Mouse (Mus musculus) T-cell, adult 2 months (primary cell): ENCODE measurements at regions not wholly inside any gene's neighbourhood (a gene's known extent, or its start where the extent isn't known, plus 50 kb on each side); places are given as distances from the start of the nearest gene placed in this dataset.

ENCODE experiments used
- DNase-seq: peaks from one replicate; pipeline ENCODE4 v3.0.0; 2022; ENCODE audit warnings: low spot score

DNA sequence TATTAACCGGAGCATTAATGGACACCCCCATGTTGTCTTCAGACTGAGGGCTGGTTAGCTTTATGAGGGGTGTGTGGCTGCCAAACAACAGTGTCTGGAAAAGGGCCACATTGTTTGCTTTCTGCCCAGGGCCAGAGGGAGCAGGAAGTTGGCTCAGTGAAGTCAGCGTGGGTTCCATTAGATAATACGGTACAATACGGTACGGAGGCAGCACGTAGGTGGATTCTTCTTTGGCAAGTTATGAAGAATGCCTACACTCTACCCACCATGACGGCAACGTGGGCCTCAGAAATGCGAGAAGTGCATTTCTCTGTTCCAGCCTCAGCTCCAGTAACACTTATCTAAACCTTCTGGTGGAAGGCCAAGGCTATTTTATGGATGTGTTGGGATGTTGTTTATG, 108.2 kb downstream of the Gm10260 start:
- DNase-seq: no peak

DNA sequence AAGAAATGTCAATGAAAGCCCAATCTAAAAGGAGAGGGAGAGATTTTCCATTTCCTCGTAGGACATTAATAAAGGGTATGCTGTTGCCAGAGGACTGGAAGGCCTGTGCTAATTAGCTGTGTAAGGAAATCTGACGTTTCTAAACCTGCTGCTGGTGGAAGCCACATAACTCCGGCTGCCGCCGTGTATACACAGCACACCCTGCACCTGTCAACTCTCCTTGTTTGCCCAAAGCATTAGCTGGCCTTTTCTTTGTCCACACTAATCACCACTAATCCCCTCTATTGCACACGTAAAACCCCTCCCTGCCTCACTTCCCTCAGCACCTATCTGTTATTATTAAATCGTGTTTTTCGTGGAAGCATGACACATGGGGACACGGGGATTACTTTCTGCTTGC, 108.7 kb downstream of the Gm10260 start:
- no peak for DNase-seq

DNA sequence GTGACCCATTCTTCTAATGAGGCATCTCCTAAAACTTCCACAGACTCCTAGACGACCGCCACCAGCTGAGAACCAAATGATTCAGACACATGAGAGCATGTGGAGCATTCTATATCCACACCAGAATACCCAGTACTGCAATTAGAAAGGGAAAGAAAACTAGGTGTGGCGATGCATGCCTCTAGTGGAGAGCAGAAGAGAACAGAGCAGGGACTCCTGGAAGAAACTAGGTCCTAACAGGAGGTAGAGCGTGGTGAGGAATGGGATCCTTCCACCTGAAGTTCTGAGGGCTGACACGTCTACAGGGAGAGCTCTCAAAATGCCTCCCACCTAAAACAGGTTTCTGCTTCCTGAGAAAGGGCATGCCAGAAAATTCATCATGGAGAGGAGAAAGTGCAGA, 109.3 kb downstream of the Gm10260 start:
- DNase-seq: no peak

DNA sequence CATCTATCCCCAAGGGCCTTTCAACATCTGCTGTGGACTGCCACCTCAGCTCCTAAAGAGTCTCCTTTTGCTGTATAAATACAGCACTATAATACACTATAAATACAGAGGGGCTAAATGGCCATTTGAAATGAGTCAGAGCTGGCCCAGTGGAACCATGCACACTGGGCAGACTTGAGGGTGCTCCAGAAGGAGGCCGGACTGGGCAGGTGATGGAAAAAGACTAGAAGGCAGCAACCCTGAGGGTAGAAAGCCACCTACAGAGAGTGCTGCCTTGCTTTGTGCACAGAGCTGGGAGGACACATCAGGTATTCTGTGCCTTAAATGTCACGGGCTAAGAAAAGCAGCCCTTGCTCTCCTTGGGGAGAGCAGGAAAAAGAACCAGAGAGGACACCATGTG, 110.2 kb downstream of the Gm10260 start:
- DNase-seq: no peak

DNA sequence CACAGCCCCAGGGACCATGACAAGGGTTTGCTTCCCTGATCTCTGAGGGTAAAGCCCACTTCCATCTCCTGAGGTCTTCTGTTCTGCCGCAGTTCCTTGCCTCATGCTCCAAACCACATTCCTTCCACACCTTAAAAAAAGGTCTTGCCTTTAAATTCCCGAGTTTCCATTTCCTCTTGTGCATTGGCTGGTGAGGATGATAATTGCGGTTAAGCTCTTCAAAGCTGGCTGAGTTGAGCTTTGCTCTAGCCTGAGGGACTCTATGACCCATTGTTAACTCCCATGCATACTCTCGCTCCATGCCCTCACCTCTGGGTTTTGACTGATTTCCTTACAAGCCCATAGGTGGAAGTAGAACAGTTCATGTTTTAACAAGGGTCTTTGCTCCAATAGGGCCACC, 112.9 kb downstream of the Gm10260 start:
- no peak for DNase-seq

DNA sequence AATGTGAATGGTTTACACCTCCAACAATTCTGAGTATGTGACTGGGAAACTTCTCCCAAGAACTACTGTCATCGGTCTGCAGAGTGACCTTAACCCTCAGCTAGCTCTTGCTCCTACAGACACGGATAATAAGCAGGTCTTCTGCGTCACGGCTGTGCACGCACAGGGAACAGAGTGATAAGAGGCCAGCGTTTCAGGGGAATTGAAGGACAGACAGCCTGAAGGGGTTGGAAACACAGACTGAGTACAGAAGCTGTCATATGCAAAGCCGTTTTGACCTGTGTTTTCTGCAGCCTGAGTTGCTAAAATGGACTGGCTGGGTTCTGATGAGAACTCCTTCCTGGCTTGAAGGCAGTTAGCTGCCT, 114.4 kb downstream of the Gm10260 start:
- DNase-seq: no peak

DNA sequence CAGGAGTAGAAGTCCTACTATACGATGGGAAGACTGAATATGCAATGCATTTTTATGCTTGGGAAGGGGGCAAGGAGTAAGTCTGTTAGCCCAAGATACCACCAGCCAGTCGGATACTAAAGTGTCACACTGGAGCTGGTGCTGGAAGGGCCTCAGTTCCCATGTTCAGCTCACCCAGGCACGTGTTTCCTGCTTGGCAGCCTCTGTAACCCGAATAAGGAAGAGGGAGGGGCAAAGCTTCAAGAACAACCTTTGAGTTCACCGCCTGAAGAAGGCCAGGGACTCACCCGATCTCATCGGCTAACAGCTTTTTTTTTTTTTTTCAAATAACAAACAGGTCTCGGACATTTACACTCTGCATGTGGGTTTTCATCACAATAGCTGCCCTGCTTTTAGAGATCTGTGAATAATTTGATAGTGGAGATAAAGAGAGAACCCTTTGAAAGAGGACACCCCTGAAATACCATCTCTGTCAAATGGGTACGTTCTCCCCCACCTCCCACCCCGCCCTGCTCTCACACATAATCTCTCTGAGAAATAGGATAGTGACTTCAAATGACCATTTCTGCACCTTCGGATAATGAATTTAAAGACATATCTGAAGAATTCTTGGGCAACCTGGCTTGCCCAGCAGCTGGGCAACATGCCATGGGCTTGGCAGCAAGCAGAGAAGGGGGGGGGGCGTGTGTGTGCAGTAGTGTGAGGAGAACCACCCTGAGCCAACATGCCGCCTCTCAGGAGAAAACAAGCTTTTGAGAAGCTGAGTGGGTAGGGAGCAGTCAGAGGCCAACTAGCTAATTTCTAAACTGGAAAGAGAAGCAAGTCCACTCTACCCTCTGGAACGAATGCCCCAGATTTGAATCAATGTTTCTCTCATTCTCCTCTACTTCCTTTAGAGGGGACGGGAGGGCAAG, 115.1 kb downstream of the Gm10260 start:
- peak; percentile 19 for DNase-seq

DNA sequence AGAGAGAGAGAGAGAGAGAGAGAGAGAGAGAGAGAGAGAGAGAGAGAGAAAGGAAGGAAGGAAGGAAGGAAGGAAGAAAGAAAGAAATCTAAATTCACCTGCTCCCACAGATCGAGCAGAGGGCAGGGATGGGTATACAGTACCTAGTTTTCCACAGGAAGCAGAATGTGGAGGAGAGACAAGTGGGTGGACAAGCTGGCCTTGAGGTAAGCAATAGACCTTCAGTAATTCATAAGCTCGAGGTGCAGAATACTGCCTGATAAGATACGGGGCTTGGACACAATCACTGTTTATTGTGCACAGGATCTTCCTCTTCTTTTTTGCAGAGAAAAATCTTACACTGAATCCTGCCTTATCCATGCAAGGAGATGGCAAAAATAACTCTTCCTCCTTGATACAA, 120.2 kb downstream of the Gm10260 start:
- DNase-seq: no peak

DNA sequence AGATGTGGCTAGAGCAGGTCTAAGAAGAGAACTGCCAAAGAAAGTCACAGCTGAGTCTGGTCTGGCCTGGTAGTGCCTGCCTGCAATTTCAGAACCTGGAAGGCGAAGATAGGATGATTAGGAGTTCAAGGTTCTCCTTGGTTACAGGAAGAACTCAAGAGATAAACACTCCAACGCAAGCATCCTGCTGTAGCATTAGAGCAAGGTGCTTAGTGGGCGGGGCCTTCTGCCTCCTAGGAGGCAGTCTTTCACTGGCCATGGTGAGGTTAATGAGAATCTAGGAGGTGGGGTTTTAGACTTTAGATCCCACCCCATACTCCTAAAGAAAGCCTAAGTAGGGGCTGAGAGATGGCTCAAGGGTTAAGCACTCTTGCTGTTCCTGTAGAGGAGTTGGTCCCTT, 120.8 kb downstream of the Gm10260 start:
- DNase-seq: no peak

DNA sequence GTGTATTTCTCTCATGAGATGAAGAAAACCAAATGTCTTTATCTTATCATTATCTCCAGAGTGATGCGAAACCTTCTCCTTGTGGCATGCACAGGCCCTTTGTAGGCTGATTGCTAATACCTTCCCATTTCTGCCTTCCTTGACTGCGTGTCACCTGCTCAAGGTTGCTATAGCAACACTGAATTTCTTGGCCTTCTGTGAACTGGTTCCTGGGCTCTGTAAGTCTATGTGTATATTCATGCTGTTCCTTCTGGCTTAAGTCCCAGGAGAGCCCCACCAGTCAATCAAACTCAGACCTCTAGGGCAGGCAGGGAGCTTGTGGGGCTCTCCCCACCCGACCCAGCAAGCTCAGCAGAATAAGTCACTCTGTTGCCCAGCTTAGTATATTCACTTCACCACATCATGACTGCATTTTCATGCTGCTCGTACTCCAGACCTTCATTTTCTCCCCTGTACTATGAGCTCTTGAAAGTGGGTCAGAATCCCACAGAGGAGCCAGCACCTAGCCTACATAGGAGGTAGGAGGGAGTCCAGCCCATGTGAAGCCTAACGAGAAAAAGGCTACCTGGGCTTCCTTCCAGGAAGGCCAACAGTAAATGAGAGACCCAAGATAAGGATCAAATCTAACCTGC, 121.9 kb downstream of the Gm10260 start:
- DNase-seq: no peak

DNA sequence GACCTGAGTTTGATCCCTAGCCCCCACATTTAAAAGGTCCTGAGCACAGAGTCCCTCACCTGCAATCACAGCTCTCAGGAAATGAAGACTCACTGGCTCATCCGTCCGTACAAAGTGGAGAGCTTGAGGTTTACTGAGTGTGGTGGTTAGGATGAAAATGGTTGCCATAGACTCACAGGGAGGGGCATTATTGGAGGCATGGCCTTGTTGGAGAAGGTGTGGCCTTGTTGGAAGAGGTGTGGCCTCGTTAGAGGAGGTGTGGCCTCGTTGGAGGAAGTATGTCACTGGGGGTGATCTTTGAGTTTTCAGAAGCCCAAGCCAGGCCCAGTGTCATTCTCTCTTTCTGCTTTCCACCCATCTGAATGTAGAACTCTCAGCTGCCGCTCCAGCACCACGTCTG, 122.9 kb downstream of the Gm10260 start:
- no peak for DNase-seq

DNA sequence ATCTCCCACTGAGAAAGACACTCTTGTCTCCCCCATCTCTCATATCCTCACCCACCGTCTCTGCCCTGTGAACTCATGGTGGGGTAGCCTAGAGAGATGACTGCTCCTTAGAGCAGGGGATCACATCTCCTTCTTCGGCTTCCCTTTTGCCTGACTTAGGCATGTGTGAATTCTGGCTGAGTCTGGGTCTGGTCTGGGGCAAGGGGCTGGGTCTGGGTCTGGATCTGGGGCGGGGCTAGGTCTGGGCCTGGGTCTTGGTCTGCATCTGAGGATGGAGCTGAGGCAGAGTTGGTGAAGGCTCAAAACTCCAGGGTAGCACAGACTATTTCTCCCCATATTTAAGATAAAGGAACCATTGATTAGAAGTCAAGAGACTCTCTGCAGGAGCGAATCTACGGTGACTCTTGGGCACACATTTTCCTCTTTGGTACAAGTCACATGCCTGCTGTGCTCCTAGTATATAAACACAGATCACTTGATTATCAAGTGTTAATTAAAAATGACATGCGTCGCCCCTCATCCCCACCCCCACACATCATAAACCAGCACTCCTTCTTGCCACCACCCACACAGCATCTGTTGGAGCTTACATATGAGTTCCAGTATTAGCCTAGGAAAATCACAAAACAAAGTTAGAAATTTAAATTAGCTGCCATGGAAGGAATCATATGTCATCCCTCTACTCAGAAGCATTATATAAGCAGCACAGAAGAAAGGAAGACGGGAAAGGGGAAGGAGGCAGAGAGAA, 126.2 kb downstream of the Gm10260 start:
- no peak for DNase-seq

DNA sequence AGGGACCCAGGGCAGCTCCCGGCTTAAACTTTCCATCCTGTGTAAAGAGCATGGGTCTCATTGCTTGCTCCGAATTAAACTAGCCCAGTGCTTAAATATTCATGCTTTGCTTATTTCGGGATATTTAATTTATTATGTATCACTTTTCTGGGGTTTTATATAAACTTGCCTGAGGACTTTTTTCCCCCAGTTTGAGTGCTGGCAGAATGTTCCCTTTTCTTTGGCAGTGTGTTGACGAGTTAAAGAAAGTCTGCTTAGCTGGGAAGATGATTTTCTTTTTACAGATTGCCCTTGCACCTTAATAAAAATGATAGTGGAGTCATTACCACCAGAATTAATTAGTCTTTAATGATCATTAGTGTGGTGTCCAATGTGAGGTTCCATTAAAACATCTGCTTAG, 126.9 kb downstream of the Gm10260 start:
- DNase-seq: no peak

DNA sequence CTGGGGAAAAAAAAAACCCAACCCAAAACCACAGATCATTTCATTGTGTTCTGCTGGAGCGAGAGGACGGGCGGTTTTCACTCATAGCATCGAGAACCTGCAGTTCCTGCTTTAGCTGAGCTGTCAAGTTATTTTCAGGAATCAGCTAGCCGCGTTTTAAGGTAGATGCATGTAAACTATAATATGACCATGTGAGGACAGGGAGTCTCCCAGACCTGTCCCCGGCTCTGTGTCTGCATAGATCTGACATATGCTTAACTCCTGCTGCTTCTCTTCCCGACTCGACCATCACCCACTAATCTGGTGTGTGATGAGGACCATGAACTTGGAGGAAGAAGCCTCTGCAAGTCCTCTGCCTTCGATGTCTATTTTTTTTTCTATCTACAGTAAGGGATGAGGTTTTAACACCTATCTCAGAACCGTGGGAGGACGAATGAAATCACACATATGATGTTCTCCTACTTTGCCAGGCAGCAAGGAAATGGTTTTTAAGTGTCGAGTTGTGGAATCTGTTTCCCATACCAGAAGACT, 128.5 kb downstream of the Gm10260 start:
- no peak for DNase-seq

DNA sequence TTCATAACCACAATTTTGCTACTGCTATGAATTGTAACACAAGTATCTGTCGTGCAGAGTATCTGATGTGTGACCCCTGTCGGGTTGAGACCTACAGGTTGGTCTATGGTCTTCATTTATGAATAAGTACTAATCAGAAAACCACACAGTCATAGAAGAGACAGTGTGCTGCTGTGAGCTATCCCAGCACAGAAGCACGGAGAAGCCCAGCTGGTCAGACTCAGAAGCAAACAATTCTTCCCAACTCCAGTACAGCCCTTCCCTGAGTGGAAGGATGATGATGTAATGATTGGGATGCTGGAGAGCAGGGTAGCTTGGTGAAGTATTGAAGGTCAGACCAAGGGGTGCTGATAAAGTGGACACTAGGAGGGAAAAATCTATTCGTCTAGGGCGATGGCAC, 129.5 kb downstream of the Gm10260 start:
- no peak for DNase-seq

DNA sequence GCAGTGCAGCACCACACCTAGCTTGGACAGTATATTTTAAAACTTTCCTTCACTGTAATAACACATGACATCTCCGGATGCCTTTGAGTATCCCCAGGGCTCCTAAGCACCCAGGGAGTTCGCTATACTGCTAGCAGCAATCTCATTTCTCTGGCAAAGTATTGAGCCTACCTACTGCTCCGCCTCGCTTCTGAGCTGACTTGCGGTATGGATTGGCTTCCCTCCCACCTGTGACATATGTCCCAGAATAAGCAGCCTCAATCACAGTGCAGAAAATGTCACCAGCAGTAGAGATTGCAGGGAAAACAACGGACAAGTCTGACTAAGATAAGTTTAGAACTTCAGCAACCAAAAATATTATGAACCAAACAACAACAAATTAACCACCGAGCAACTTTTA, 131.8 kb downstream of the Gm10260 start:
- DNase-seq: no peak

DNA sequence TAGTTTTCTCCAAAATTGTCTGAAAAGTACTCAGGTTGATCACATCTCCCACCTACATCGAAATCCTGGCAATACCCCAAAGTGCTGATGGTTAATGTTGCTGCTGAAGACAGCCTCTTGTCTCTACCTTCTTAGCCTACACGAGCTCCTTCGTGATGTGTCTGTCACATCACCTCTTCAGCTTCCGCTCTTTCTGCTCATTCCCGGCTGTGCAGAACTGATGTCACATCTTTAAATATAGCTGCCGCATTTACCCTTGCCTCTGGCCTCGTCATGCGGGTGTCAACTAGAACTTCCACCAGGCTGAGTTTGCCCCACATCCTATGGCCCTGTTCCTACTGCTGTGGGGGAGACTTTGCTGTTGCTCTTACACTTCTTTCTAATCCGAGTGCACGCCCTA, 133.2 kb downstream of the Gm10260 start:
- DNase-seq: peak; percentile 43

DNA sequence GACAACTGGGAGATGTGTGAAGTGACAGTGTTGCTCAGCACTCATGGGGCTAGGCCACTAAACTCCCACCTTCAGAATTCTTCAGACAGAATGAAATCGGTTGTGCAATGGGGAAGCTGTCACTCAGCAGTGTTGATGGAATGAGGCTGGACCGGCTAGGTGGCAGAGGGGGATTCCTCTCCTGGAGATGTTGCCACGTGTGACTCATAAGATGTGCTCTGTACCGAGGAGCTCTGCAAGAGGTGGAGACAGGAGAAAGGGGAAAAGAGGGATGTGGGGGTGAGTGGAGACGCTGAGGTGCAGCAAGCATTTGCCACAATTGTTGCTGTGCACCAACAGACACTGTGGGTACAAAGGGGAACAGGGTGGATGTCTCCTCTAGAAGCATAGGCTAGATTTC, 133.6 kb downstream of the Gm10260 start:
- DNase-seq: no peak

DNA sequence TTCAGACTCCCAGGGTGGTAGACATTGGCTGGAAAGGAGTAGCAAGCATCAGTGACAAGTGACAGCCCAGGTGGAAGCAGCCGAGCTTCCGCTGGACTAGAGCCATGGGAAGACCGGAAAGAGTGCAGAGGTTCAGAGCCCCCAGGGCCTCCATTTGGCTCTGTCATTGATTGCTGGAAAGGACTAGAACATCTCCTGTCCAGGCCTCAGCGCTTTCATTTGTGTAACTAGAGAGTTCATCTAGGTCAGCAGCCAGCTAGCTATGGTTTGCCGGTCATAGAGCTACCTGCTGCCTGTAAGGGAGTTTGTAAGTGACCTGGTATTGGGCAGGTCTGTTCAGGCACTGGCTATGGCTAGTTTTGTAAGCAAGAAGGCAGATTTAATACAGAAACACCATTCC, 134.3 kb downstream of the Gm10260 start:
- no peak for DNase-seq

DNA sequence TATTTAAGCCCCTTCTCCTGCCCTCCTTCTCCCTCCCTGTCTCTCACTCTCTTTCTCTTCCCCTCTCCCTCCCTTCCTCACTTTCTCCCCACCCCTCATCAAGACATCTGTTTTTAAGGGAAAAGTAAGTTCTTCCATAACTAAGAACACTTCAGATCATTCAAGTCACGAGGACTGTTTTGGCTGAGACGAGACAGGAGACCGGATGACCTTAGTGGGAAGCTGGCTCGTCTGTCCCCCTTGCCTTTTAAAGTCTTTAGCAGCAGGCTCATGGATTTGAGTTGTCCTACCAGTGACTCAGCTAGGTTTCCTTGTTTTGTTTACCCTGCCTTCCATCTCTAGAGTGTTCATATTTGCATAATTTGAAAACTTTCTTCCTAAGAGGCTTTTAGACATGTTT, 135.0 kb downstream of the Gm10260 start:
- DNase-seq: no peak

DNA sequence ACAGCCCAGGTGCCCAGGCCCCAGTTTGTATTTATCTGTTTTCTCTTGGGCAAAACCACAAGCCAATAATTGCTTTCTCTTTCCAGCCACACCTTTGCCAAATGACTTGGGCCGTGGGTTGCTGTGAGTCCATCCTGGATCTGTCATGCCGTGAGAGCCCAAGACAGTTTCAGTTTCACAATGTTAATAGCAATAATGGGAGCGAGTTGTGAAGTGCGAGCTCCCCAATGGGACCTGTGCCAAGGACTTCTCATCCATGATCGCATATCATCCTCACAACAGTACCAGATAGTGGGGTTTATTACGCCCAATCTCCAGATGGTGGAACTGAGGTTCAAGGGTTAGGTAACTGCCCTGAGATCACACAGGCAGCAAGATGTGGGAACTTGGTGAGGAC, 142.2 kb downstream of the Gm10260 start:
- no peak for DNase-seq

DNA sequence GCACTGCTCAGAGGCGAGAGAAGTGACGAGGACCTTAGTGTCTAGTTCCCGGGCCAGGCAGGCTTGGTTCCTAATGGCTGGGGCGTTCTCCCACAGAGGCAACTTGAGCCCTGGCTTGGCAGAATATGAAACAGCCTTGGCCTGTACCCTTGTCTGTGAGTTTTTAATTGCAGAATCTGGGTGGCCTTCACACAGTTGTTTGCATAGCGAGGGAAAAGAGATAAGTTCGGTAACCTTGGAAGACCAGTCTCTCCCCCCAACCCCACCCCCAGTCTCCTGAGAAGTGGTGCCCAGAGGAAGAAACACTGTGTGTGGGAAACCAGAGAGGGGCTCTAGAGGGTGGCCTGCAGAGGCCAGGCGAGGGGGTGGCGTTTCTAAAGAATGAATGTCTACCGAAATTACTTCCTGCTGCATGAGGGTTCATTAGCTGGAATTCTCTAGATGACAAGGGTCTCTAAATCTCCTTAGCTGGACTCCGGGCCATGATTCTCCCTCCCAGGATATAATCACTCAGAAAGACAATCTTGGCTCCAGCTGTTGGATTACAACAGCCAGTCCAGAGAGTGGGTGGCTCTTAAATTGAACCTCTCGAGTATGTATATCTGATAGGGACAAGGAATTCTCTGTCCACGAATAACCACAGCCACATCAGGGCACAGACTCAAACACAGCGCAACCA, 142.8 kb downstream of the Gm10260 start:
- DNase-seq: no peak
